Mouse (Mus musculus) midbrain, embryonic 14.5 days (tissue): ENCODE measurements around the gene Fbxo31. TPM values are rescaled to one million over a fixed set of nuclear protein-coding genes. Genes with fewer than 3 reads are reported as not detected.
"Not testable (repeated sequence)": the region's sequence is repeated elsewhere in the genome, so short reads cannot be mapped to it uniquely, and the experiment has no call there.

Experiments
- ATAC-seq: fragments of 200-750 bp; cut with Nextera tagmentation; 2 replicates; pipeline ENCODE4 v1.8.0; 2017; ENCODE audit warnings: moderate number of reproducible peaks, moderate library complexity; ENCODE audit not compliant: low FRiP score, low TSS enrichment
- DNase-seq: peaks from one replicate; pipeline ENCODE4 v3.0.0-alpha.2; 2015
- H3K27ac ChIP-seq: fragments of 300-500 bp; sonication (generic); replicated peaks from 2 replicates; pipeline ENCODE4 v1.5.1; 2014; ENCODE audit warnings: mild to moderate bottlenecking, low read depth, low read length, moderate library complexity
- H3K27me3 ChIP-seq: fragments of 300-500 bp; sonication (generic); 2 replicates; pipeline ENCODE4 v1.6.1; 2014; ENCODE audit warnings: low read length, control low read depth, mixed read lengths; ENCODE audit not compliant: control insufficient read depth, insufficient read depth
- H3K36me3 ChIP-seq: fragments of 300-500 bp; sonication (generic); 2 replicates; pipeline ENCODE4 v1.6.1; 2014; ENCODE audit warnings: low read length, control low read depth; ENCODE audit not compliant: control insufficient read depth, insufficient read depth
- H3K4me1 ChIP-seq: fragments of 300-500 bp; sonication (generic); 2 replicates; pipeline ENCODE4 v1.6.1; 2014; ENCODE audit warnings: mild to moderate bottlenecking, antibody characterized with exemption, low read length, control low read depth; ENCODE audit not compliant: control insufficient read depth, insufficient read depth
- H3K4me2 ChIP-seq: fragments of 300-500 bp; sonication (generic); 2 replicates; pipeline ENCODE4 v1.6.1; 2014; ENCODE audit warnings: mild to moderate bottlenecking, low read length, moderate library complexity
- H3K4me3 ChIP-seq: fragments of 300-500 bp; sonication (generic); replicated peaks from 2 replicates; pipeline ENCODE4 v1.5.1; 2014; ENCODE audit warnings: low read depth, low read length
- H3K9ac ChIP-seq: fragments of 300-500 bp; sonication (generic); replicated peaks from 2 replicates; pipeline ENCODE4 v1.6.1; 2014; ENCODE audit warnings: mild to moderate bottlenecking, low read length, moderate library complexity
- H3K9me3 ChIP-seq: fragments of 300-500 bp; sonication (generic); 2 replicates; pipeline ENCODE4 v1.6.1; 2016; ENCODE audit warnings: low read length, control low read depth, mixed read lengths; ENCODE audit not compliant: control insufficient read depth
- WGBS: fragments of 180-500 bp; shearing (Covaris S2); extraction: QIAGEN DNeasy Blood & Tissue Kit; methylation state at CpG from one replicate; pipeline ENCODE4 v1.1.7; 2014; 5-methylcytosine and 5-hydroxymethylcytosine counted together
- polyA plus RNA-seq: library from polyadenylated mRNA; unstranded; fragments of >200 nt; fragmentation: Nextera tagmentation; extraction: Ambion mirVana; gene quantifications from 2 replicates; pipeline ENCODE4 v1.2.1, GENCODE M21; 2014

Gene Fbxo31
- polyA plus RNA-seq, 1 experiment from 2014 or later = 26.7 TPM

GRCm38 (mm10) chr8:121607661-121608060 is 29.1 kb upstream of the Fbxo31 start:
- no peak overlapping the region for H3K9ac ChIP-seq
- 94% methylated on average over 5 of the region's 5 CpGs for WGBS
- no peak for ATAC-seq
- H3K27ac ChIP-seq = no peak overlapping the region
- H3K4me1 ChIP-seq = no peaks in the 10 kb centered on the region
- no peaks in the 10 kb centered on the region for H3K27me3 ChIP-seq
- peak; percentile 43 for DNase-seq
- H3K9me3 ChIP-seq = no peaks in the 10 kb centered on the region
- H3K36me3 ChIP-seq = peaks cover 86% of the 10 kb centered on the region
- H3K4me3 ChIP-seq = no peak overlapping the region
- no peak overlapping the region for H3K4me2 ChIP-seq

GRCm38 (mm10) chr8:121603801-121604200 is 25.2 kb upstream of the Fbxo31 start:
- Histone ChIP-seq H3K4me2 (no peak overlapping the region), H3K4me3 (no peak overlapping the region), H3K27me3 (no peaks in the 10 kb centered on the region), H3K9ac (no peak overlapping the region), H3K9me3 (no peaks in the 10 kb centered on the region), H3K36me3 (peaks cover 98% of the 10 kb centered on the region), H3K4me1 (no peaks in the 10 kb centered on the region), H3K27ac (no peak overlapping the region)
- 92% methylated on average over 12 of the region's 12 CpGs for WGBS
- ATAC-seq (no peak), DNase-seq (no peak)

GRCm38 (mm10) chr8:121602860-121603259 is 24.3 kb upstream of the Fbxo31 start:
- no peaks in the 10 kb centered on the region for H3K4me1 ChIP-seq
- no peaks in the 10 kb centered on the region for H3K27me3 ChIP-seq
- H3K4me2 ChIP-seq = no peak overlapping the region
- DNase-seq = peak; percentile 83
- no peaks in the 10 kb centered on the region for H3K9me3 ChIP-seq
- WGBS = 38% methylated on average over 3 of the region's 3 CpGs
- no peak for ATAC-seq
- H3K4me3 ChIP-seq = no peak overlapping the region
- H3K9ac ChIP-seq = no peak overlapping the region
- H3K36me3 ChIP-seq = peaks cover 95% of the 10 kb centered on the region
- no peak overlapping the region for H3K27ac ChIP-seq

- Histone ChIP-seq H3K27ac (no peak overlapping the region), H3K4me2 (no peak overlapping the region), H3K36me3 (peaks cover 95% of the 10 kb centered on the region), H3K4me1 (no peaks in the 10 kb centered on the region), H3K9ac (no peak overlapping the region), H3K27me3 (no peaks in the 10 kb centered on the region), H3K4me3 (no peak overlapping the region), H3K9me3 (no peaks in the 10 kb centered on the region)
- 92% methylated on average over 12 of the region's 12 CpGs for WGBS
- no peak for ATAC-seq
- no peak for DNase-seq
Observed at GRCm38 (mm10) chr8:121602411-121602810, 23.8 kb upstream of the Fbxo31 start.

- Histone ChIP-seq H3K9me3 (no peaks in the 10 kb centered on the region), H3K4me1 (no peaks in the 10 kb centered on the region), H3K9ac (no peak overlapping the region), H3K27me3 (no peaks in the 10 kb centered on the region), H3K4me3 (no peak overlapping the region), H3K36me3 (peaks cover 91% of the 10 kb centered on the region), H3K27ac (no peak overlapping the region), H3K4me2 (no peak overlapping the region)
- WGBS = 93% methylated on average over 14 of the region's 14 CpGs
- no peak for DNase-seq
- ATAC-seq = no peak
Observed at GRCm38 (mm10) chr8:121599842-121600241, 21.2 kb upstream of the Fbxo31 start.

- H3K27me3 ChIP-seq = no peaks in the 10 kb centered on the region
- 35% methylated on average over 7 of the region's 7 CpGs for WGBS
Observed at GRCm38 (mm10) chr8:121598892-121599291, 20.3 kb upstream of the Fbxo31 start.

GRCm38 (mm10) chr8:121598190-121598589 is 19.6 kb upstream of the Fbxo31 start:
- Histone ChIP-seq H3K9me3 (no peaks in the 10 kb centered on the region), H3K36me3 (peaks cover 89% of the 10 kb centered on the region), H3K4me3 (no peak overlapping the region), H3K27ac (no peak overlapping the region), H3K27me3 (no peaks in the 10 kb centered on the region), H3K4me1 (no peaks in the 10 kb centered on the region), H3K4me2 (no peak overlapping the region), H3K9ac (no peak overlapping the region)
- ATAC-seq (no peak), DNase-seq (no peak)
- 91% methylated on average over 7 of the region's 7 CpGs for WGBS

More at GRCm38 (mm10) chr8:121598892-121599291, 20.3 kb upstream of the Fbxo31 start:
- no peaks in the 10 kb centered on the region for H3K4me1 ChIP-seq
- peaks cover 91% of the 10 kb centered on the region for H3K36me3 ChIP-seq
- no peak overlapping the region for H3K9ac ChIP-seq
- no peak overlapping the region for H3K27ac ChIP-seq
- no peak overlapping the region for H3K4me2 ChIP-seq
- no peaks in the 10 kb centered on the region for H3K9me3 ChIP-seq
- H3K4me3 ChIP-seq = no peak overlapping the region
- ATAC-seq (peak; percentile 67; the same call in 1 of the 2 replicates), DNase-seq (peak; percentile 86)

GRCm38 (mm10) chr8:121597492-121597891 is 18.9 kb upstream of the Fbxo31 start:
- H3K36me3 ChIP-seq = peaks cover 82% of the 10 kb centered on the region
- ATAC-seq, H3K27me3 ChIP-seq, H3K4me2 ChIP-seq, H3K27ac ChIP-seq, H3K4me1 ChIP-seq, H3K9me3 ChIP-seq, H3K9ac ChIP-seq, DNase-seq, H3K4me3 ChIP-seq: not testable (repeated sequence)
- WGBS = 80% methylated on average over 2 of the region's 2 CpGs

- H3K9me3 ChIP-seq = no peaks in the 10 kb centered on the region
- H3K36me3 ChIP-seq = peaks cover 47% of the 10 kb centered on the region
- H3K27me3 ChIP-seq = no peaks in the 10 kb centered on the region
- no peak for ATAC-seq
- no peak overlapping the region for H3K9ac ChIP-seq
- WGBS = 88% methylated on average over 9 of the region's 9 CpGs
- peaks cover 23% of the 10 kb centered on the region for H3K4me1 ChIP-seq
- H3K4me3 ChIP-seq = no peak overlapping the region
- DNase-seq = no peak
- H3K27ac ChIP-seq = no peak overlapping the region
- H3K4me2 ChIP-seq = no peak overlapping the region
Observed at GRCm38 (mm10) chr8:121593983-121594382, 15.4 kb upstream of the Fbxo31 start.
